Mouse (Mus musculus) layer of hippocampus, adult 2 months (tissue): Measurements from ENCODE around the gene Cdh12. TPM values are rescaled to one million over a fixed set of nuclear protein-coding genes. Genes with fewer than 3 reads are reported as not detected.

Experiments
- DNase-seq, 2 experiments: peaks; one replicate each; pipeline ENCODE4 v3.0.0; 2022; ENCODE audit warnings: low spot score in 2 of 2
- H3K27ac ChIP-seq: fragments of 200-600 bp; 2 replicates; pipeline ENCODE4 v1.8.1; 2022
- H3K4me3 ChIP-seq: fragments of 200-600 bp; 2 replicates; pipeline ENCODE4 v1.8.1; 2022; ENCODE audit warnings: mild to moderate bottlenecking
- CTCF ChIP-seq: fragments of 200-600 bp; conservative IDR thresholded peaks from 2 replicates; pipeline ENCODE4 v1.8.1; 2022; ENCODE audit warnings: antibody characterized with exemption, mild to moderate bottlenecking, moderate library complexity
- total RNA-seq, 2 experiments: library from RNA; stranded (reverse); gene quantifications; 2 replicates each; pipeline ENCODE4 v1.2.3; 2021

The Cdh12 gene
- total RNA-seq, 2 experiments from 2014 or later = 25.0 to 28.6 TPM

GRCm38 (mm10) chr15:20835887-20836286 lies 386.8 kb downstream of the Cdh12 start:
- no peak for DNase-seq
- TF ChIP-seq CTCF = no peak
- H3K27ac ChIP-seq = no peak overlapping the region
- no peak overlapping the region for H3K4me3 ChIP-seq

- TF ChIP-seq CTCF = no peak
- H3K27ac ChIP-seq = no peak overlapping the region
- DNase-seq = no peak
- no peak overlapping the region for H3K4me3 ChIP-seq
These were observed 387.9 kb downstream of the Cdh12 start for GRCm38 (mm10) chr15:20836991-20837390.

GRCm38 (mm10) chr15:20841479-20841878 lies 392.4 kb downstream of the Cdh12 start:
- TF ChIP-seq CTCF = no peak
- Histone ChIP-seq H3K4me3 (no peak overlapping the region), H3K27ac (no peak overlapping the region)
- no peak for DNase-seq

- no peak for TF ChIP-seq CTCF
- Histone ChIP-seq H3K27ac (no peak overlapping the region), H3K4me3 (no peak overlapping the region)
- DNase-seq = no peak
These were observed 414.0 kb downstream of the Cdh12 start for GRCm38 (mm10) chr15:20863076-20863475.

GRCm38 (mm10) chr15:20872518-20872917 lies 423.5 kb downstream of the Cdh12 start:
- Histone ChIP-seq H3K27ac (no peak overlapping the region), H3K4me3 (no peak overlapping the region)
- TF ChIP-seq CTCF = no peak
- DNase-seq = no peak

GRCm38 (mm10) chr15:20876993-20877392 lies 427.9 kb downstream of the Cdh12 start:
- TF ChIP-seq CTCF = no peak
- no peak for DNase-seq
- no peak overlapping the region for H3K4me3 ChIP-seq
- H3K27ac ChIP-seq = no peak overlapping the region

- peak in 1 of 2 experiments; percentile 38 for DNase-seq
- no peak for TF ChIP-seq CTCF
- Histone ChIP-seq H3K4me3 (no peak overlapping the region), H3K27ac (peak overlapping the region; percentile 58)
These were observed 444.4 kb downstream of the Cdh12 start for GRCm38 (mm10) chr15:20893471-20893870.

GRCm38 (mm10) chr15:20902568-20902967 lies 453.5 kb downstream of the Cdh12 start:
- Histone ChIP-seq H3K4me3 (no peak overlapping the region), H3K27ac (peak overlapping the region; percentile 84)
- no peak for TF ChIP-seq CTCF
- DNase-seq = no peak

GRCm38 (mm10) chr15:20928221-20928620 lies 479.2 kb downstream of the Cdh12 start:
- H3K27ac ChIP-seq = no peak overlapping the region
- no peak for TF ChIP-seq CTCF
- H3K4me3 ChIP-seq = no peak overlapping the region
- DNase-seq = no peak

GRCm38 (mm10) chr15:20944000-20944399 lies 494.9 kb downstream of the Cdh12 start:
- Histone ChIP-seq H3K27ac (no peak overlapping the region), H3K4me3 (no peak overlapping the region)
- no peak for DNase-seq
- no peak for TF ChIP-seq CTCF

- no peak overlapping the region for H3K27ac ChIP-seq
- TF ChIP-seq CTCF = no peak
- no peak overlapping the region for H3K4me3 ChIP-seq
- DNase-seq = no peak
These were observed 518.4 kb downstream of the Cdh12 start for GRCm38 (mm10) chr15:20967463-20967862.

- no peak for DNase-seq
These were observed 522.0 kb downstream of the Cdh12 start for GRCm38 (mm10) chr15:20971041-20971440.

GRCm38 (mm10) chr15:21000541-21000940 lies 551.5 kb downstream of the Cdh12 start:
- no peak overlapping the region for H3K27ac ChIP-seq
- no peak overlapping the region for H3K4me3 ChIP-seq
- TF ChIP-seq CTCF = no peak
- DNase-seq = no peak

More at GRCm38 (mm10) chr15:20971041-20971440, 522.0 kb downstream of the Cdh12 start:
- Histone ChIP-seq H3K4me3 (no peak overlapping the region), H3K27ac (no peak overlapping the region)
- no peak for TF ChIP-seq CTCF

- TF ChIP-seq CTCF = no peak
- no peak for DNase-seq
- no peak overlapping the region for H3K4me3 ChIP-seq
These were observed 558.9 kb downstream of the Cdh12 start for GRCm38 (mm10) chr15:21007931-21008330.

GRCm38 (mm10) chr15:21008487-21008886 lies 559.4 kb downstream of the Cdh12 start:
- Histone ChIP-seq H3K4me3 (no peak overlapping the region), H3K27ac (no peak overlapping the region)
- DNase-seq = no peak
- no peak for TF ChIP-seq CTCF

More at GRCm38 (mm10) chr15:21007931-21008330, 558.9 kb downstream of the Cdh12 start:
- no peak overlapping the region for H3K27ac ChIP-seq
